Mouse (Mus musculus) spleen, adult 2 months (tissue): ENCODE results near the gene Spred2.

Experiments used
- CTCF ChIP-seq: fragments of 200-500 bp; IDR thresholded peaks from 2 replicates; pipeline ENCODE4 v1.5.1; 2011; ENCODE audit warnings: mild to moderate bottlenecking, inconsistent platforms; ENCODE audit not compliant: insufficient read depth, insufficient read length, insufficient replicate concordance; ENCODE audit errors: extremely low read depth
- POLR2A ChIP-seq: fragments of 200-500 bp; IDR thresholded peaks from 2 replicates; pipeline ENCODE4 v1.6.1; 2011; ENCODE audit warnings: low read depth, low read length, inconsistent platforms

DNA sequence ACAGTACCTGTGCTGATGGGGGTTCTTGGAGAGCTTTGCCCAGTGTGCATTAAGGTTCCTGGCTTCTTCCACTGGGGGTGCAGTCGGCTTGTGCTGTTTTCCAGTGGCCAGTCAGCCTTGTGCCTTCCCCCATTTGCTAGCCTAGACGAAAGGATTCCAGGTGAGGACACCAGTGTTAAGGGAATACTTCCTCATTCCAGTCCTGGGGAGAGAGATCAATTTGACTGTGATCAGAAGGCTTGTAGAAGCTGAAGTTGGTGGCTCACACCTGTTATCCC lies 2.6 kb downstream of the Spred2 start:
- TF ChIP-seq CTCF, result no peak
- TF ChIP-seq POLR2A, result no peak
